Mouse (Mus musculus) lung, adult 2 months (tissue): ENCODE results near the gene Nr4a1.

ENCODE experiments used
- CTCF ChIP-seq: fragments of 200-500 bp; IDR thresholded peaks from 2 replicates; pipeline ENCODE4 v1.5.1; 2011; ENCODE audit warnings: mild to moderate bottlenecking, low read length, control low read depth; ENCODE audit not compliant: insufficient read depth
- POLR2A ChIP-seq: fragments of 200-500 bp; IDR thresholded peaks from 2 replicates; pipeline ENCODE4 v1.6.1; 2011; ENCODE audit warnings: low read depth, mild to moderate bottlenecking, control low read depth, low read length, borderline replicate concordance; ENCODE audit errors: extremely low read depth

GRCm38 (mm10) chr15:101216036-101216435 lies 38.0 kb upstream of the Nr4a1 start:
- TF ChIP-seq CTCF (no peak), POLR2A (no peak)
